17 mouse cellular contexts compared by ENCODE assay signal in the genomic region with DNA sequence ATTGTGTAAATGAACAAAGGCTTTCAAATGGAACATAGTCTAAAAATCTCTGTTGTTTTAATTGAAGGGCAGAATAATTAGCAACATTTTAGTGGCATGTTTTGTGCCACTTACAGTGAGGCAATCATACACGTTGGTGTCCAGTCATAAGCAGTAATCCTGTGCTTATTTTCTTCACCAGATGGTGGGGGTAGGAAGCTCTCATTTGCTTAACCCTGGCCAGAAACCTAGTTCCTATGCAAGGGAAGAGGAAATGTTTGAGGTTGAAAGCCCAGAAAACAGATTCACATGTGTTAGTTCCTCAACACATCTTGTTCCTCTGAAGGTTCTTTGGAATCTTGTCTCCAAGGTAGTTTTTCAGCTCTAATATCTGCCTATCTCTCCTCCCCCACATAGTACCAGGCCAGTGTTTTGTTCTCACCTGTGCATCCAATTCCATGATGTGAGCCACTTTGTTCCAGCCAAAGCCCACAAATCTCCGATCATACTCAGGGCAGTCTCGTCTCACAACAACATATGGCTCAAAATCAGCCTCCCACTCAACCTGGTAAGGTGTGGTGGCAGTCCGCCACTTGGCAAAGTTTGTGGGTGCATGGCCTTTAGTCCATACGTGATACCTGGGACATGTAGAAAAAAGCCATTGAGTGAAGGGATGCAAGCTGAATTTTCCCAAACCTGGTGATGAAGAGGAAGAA. TPM values are rescaled to one million over a fixed set of nuclear protein-coding genes. Genes with fewer than 3 reads are reported as not detected.
DNase-seq lines count a peak whose midpoint lies in the region; ATAC-seq lines count a peak whose summit lies in the region.
"Had no signal": no experiment of that assay in that cellular context is flagged by ENCODE, and none has a peak within 500 bp of the region (broad histone marks: within the 10 kb centered on the region; RNA-seq: fewer than 3 reads in every experiment).

No protein-coding gene starts in this region.

- ATAC-seq in hematopoietic stem cell, adult 5-6 weeks (replicated peaks in 1 of 2; ENCODE audit: insufficient read depth in 1 of 2, low FRiP score in 2 of 2, low TSS enrichment in 1 of 2, low read depth in 1 of 2, poor library complexity in 2 of 2, severe bottlenecking in 2 of 2), result peak; percentile 54; a peak in 3 of 4 replicates
- ATAC-seq: activated CD4-positive, CD25-positive, alpha-beta regulatory T cell, adult 4 months; forebrain, embryonic 14.5 days; intestine, embryonic 16.5 days; Patski had no signal

- DNase-seq in cerebellum, postnatal 14 days, result peak; percentile 10 to 18
- no peak for DNase-seq in cerebellum, adult 9-10 months
- peak; percentile 28 for DNase-seq in lung, postnatal 36 days
- no peak for DNase-seq in lung, postnatal 14 days
- no peak for DNase-seq in adrenal gland, adult (ENCODE audit: inconsistent age in 2 of 2, low spot score in 1 of 2)
- DNase-seq in embryo, embryonic 11 days, result no peak
- no peak for DNase-seq in right cerebral cortex, postnatal 25 days
- DNase-seq: adrenal gland, adult 2 months; adrenal gland, postnatal 36 days; cerebellum, adult 9-11 months; gastrocnemius, adult 2 months; gastrocnemius, postnatal 36 days had no signal

RNA-seq across cellular contexts. Expression of a gene that starts 56.1 kb away (rescaled TPM):
- total RNA-seq in hematopoietic stem cell, adult 5-6 weeks (2017), result 27.1 and 37.1 TPM in 2 replicates

Comparison
In these comparisons a context has a peak if more than half of its experiments do, and no peak if none do; other contexts are left out.
1. DNase-seq: peak in cerebellum, postnatal 14 days (2 of 2) and lung, postnatal 36 days (single experiment); none in cerebellum, adult 9-10 months (single experiment), lung, postnatal 14 days (single experiment), adrenal gland, adult (0 of 2), embryo, embryonic 11 days (single experiment) and right cerebral cortex, postnatal 25 days (single experiment).